Comparison of ENCODE assay signal across 8 mouse cellular contexts in the genomic region with DNA sequence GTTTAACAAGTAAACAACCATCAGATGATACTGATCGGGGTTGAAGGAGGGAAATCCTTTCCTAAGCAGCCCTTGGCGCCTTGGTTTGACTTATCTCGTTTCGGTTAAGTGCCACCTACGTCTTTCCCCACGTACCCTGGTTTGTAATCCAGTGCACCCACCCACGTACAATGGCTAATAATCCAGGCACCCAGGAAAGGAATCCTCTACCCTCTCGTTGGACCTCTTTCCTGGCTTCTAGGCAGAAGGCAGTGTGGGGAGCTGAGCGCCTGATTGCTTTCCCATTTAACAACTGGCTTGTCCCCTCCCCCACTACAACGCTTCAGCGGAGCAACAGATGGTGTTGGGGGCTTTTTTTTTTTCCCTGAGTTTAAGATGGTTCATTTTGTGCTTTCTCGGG.
A peak's percentile ranks its signal among the peaks of the same experiment; 100 is the strongest.
DNase-seq lines count a peak whose midpoint lies in the region; ATAC-seq and TF ChIP-seq lines count a peak whose summit lies in the region.

No protein-coding gene starts in this region.

- 1% methylated on average over 12 of the region's 12 CpGs for WGBS in forebrain, embryonic 13.5 days
- 1% methylated on average over 12 of the region's 12 CpGs for WGBS in hindbrain, embryonic 16.5 days
- under 1% methylated on average over 12 of the region's 12 CpGs for WGBS in liver, embryonic 12.5 days (ENCODE audit: insufficient replicate concordance)
- WGBS in neural tube, embryonic 13.5 days = 3% methylated on average over 12 of the region's 12 CpGs

- DNase-seq in left cerebral cortex, adult 18-20 months (ENCODE audit: low spot score in 2 of 2) = peak; percentile 27 to 42
- DNase-seq in left cerebral cortex, adult 8-10 months (ENCODE audit: low spot score in 2 of 2) = no peak
- no peak for DNase-seq in urinary bladder, postnatal 25 days (ENCODE audit: low spot score)

- H3K9ac ChIP-seq in forebrain, embryonic 13.5 days = peak overlapping the region; percentile 64
- peak overlapping the region; percentile 70 for H3K9ac ChIP-seq in hindbrain, embryonic 16.5 days (ENCODE audit: low read depth, low read length)
- H3K9ac ChIP-seq in liver, embryonic 12.5 days = peak overlapping the region; percentile 32; the same call in 1 of the 2 replicates
- H3K9ac ChIP-seq in neural tube, embryonic 13.5 days = peak overlapping the region; percentile 70

- peak overlapping the region; percentile 72 for H3K4me3 ChIP-seq in bone marrow macrophage, adult 2 months (ENCODE audit: insufficient read depth, low read length)
- H3K4me3 ChIP-seq in forebrain, embryonic 13.5 days = peak overlapping the region; percentile 39
- peak overlapping the region; percentile 45 for H3K4me3 ChIP-seq in hindbrain, embryonic 16.5 days (ENCODE audit: low read length)
- peak overlapping the region; percentile 45 for H3K4me3 ChIP-seq in liver, embryonic 12.5 days
- H3K4me3 ChIP-seq in neural tube, embryonic 13.5 days = peak overlapping the region; percentile 41

- TF ChIP-seq CTCF in bone marrow macrophage, adult 2 months (IDR thresholded peaks at IDR 0.05; ENCODE audit: low read depth, low read length) = no peak

- peaks cover 5% of the 10 kb centered on the region; the same call in 1 of the 2 replicates for H3K4me1 ChIP-seq in bone marrow macrophage, adult 2 months (ENCODE audit: control insufficient read depth, insufficient read depth, low read length)
- H3K4me1 ChIP-seq in forebrain, embryonic 13.5 days = peaks cover 31% of the 10 kb centered on the region
- peaks cover 21% of the 10 kb centered on the region for H3K4me1 ChIP-seq in hindbrain, embryonic 16.5 days (ENCODE audit: control insufficient read depth, insufficient read depth, low read depth, low read length)
- peaks cover 14% of the 10 kb centered on the region for H3K4me1 ChIP-seq in liver, embryonic 12.5 days
- peaks cover 33% of the 10 kb centered on the region for H3K4me1 ChIP-seq in neural tube, embryonic 13.5 days (replicated peaks)

- no peaks in the 10 kb centered on the region for H3K36me3 ChIP-seq in forebrain, embryonic 13.5 days (ENCODE audit: poor library complexity, severe bottlenecking)
- no peaks in the 10 kb centered on the region for H3K36me3 ChIP-seq in hindbrain, embryonic 16.5 days (ENCODE audit: control insufficient read depth, insufficient read depth, low read length)
- no peaks in the 10 kb centered on the region for H3K36me3 ChIP-seq in liver, embryonic 12.5 days
- H3K36me3 ChIP-seq in neural tube, embryonic 13.5 days = no peaks in the 10 kb centered on the region

- ATAC-seq in forebrain, embryonic 13.5 days = no peak
- ATAC-seq in hindbrain, embryonic 16.5 days = 0 out of 2 replicates have a peak, but pooled peaks have one; percentile 19
- ATAC-seq in liver, embryonic 12.5 days = no peak
- peak; percentile 30 for ATAC-seq in neural tube, embryonic 13.5 days (ENCODE audit: low read depth)

- H3K9me3 ChIP-seq in forebrain, embryonic 13.5 days (replicated peaks) = no peaks in the 10 kb centered on the region
- no peaks in the 10 kb centered on the region for H3K9me3 ChIP-seq in hindbrain, embryonic 16.5 days (ENCODE audit: control insufficient read depth, low read length)
- no peaks in the 10 kb centered on the region for H3K9me3 ChIP-seq in liver, embryonic 12.5 days (replicated peaks)
- no peaks in the 10 kb centered on the region for H3K9me3 ChIP-seq in neural tube, embryonic 13.5 days

- no peaks in the 10 kb centered on the region for H3K27me3 ChIP-seq in forebrain, embryonic 13.5 days
- H3K27me3 ChIP-seq in hindbrain, embryonic 16.5 days (replicated peaks; ENCODE audit: control insufficient read depth, insufficient read depth, low read length) = no peaks in the 10 kb centered on the region
- no peaks in the 10 kb centered on the region for H3K27me3 ChIP-seq in liver, embryonic 12.5 days (replicated peaks)
- no peaks in the 10 kb centered on the region for H3K27me3 ChIP-seq in neural tube, embryonic 13.5 days

- no peak for TF ChIP-seq POLR2A in bone marrow macrophage, adult 2 months (IDR thresholded peaks at IDR 0.05; ENCODE audit: borderline replicate concordance, low read depth, low read length)

- peak overlapping the region; percentile 78 for H3K4me2 ChIP-seq in forebrain, embryonic 13.5 days
- H3K4me2 ChIP-seq in hindbrain, embryonic 16.5 days (ENCODE audit: low read length) = peak overlapping the region; percentile 90
- peak overlapping the region; percentile 73 for H3K4me2 ChIP-seq in liver, embryonic 12.5 days
- H3K4me2 ChIP-seq in neural tube, embryonic 13.5 days = peak overlapping the region; percentile 82

- H3K27ac ChIP-seq in bone marrow macrophage, adult 2 months (ENCODE audit: insufficient read depth, low read depth, low read length) = no peak overlapping the region
- H3K27ac ChIP-seq in forebrain, embryonic 13.5 days = peak overlapping the region; percentile 32; the same call in 1 of the 2 replicates
- H3K27ac ChIP-seq in hindbrain, embryonic 16.5 days (ENCODE audit: low read depth, low read length) = peak overlapping the region; percentile 79
- H3K27ac ChIP-seq in liver, embryonic 12.5 days = no peak overlapping the region
- H3K27ac ChIP-seq in neural tube, embryonic 13.5 days (replicated peaks) = peak overlapping the region; percentile 68

Comparison
In these comparisons a context has a peak if more than half of its experiments do, and no peak if none do; other contexts are left out.
1. DNase-seq: peak in left cerebral cortex, adult 18-20 months (2 of 2); none in left cerebral cortex, adult 8-10 months (0 of 2) and urinary bladder, postnatal 25 days (single experiment).
2. H3K27ac ChIP-seq: peak in forebrain, embryonic 13.5 days (single experiment), hindbrain, embryonic 16.5 days (single experiment) and neural tube, embryonic 13.5 days (single experiment); none in bone marrow macrophage, adult 2 months (single experiment) and liver, embryonic 12.5 days (single experiment).
3. ATAC-seq: peak in hindbrain, embryonic 16.5 days (single experiment) and neural tube, embryonic 13.5 days (single experiment); none in forebrain, embryonic 13.5 days (single experiment) and liver, embryonic 12.5 days (single experiment).
4. Peak in every context shown above with its lines, with median percentiles within 50 percentile points of each other: H3K4me3 ChIP-seq, H3K4me2 ChIP-seq and H3K9ac ChIP-seq.